Mouse (Mus musculus) MEL (cell line): ENCODE results near the gene Tdrd7. TPM values are rescaled to one million over a fixed set of nuclear protein-coding genes. Genes with fewer than 3 reads are reported as not detected.

Experiments
- DNase-seq: peaks from one replicate; pipeline ENCODE4 v3.0.0; 2011; ENCODE audit warnings: low read depth, low spot score
- H3K27ac ChIP-seq: 2 replicates; pipeline ENCODE4 v1.5.1; 2012; ENCODE audit warnings: low read depth, mild to moderate bottlenecking, control low read depth, low read length, moderate library complexity; ENCODE audit not compliant: control insufficient read depth
- H3K27me3 ChIP-seq, 2 experiments: fragments of 150-350 bp in 1 of 2; sonication (generic) in 1 of 2; 2 replicates each; pipeline ENCODE4 v1.6.1; 2012; ENCODE audit warnings: low read length in 2 of 2, mild to moderate bottlenecking in 2 of 2, improper control_type of control experiment in 1 of 2, moderate library complexity in 1 of 2; ENCODE audit not compliant: insufficient read depth in 2 of 2, control insufficient read depth in 1 of 2
- H3K36me3 ChIP-seq, 2 experiments: 2 replicates each; pipeline ENCODE4 v1.6.1; 2012 to 2014; ENCODE audit warnings: low read length in 2 of 2, improper control_type of control experiment in 1 of 2, inconsistent platforms in 1 of 2, mild to moderate bottlenecking in 1 of 2; ENCODE audit not compliant: insufficient read depth in 2 of 2, control insufficient read depth in 1 of 2
- H3K4me1 ChIP-seq, 2 experiments: fragments of 150-350 bp in 1 of 2; sonication (generic) in 1 of 2; 2 replicates each; pipeline ENCODE4 v1.6.1; 2012; ENCODE audit warnings: low read length in 2 of 2, improper control_type of control experiment in 1 of 2, mild to moderate bottlenecking in 1 of 2; ENCODE audit not compliant: insufficient read depth in 2 of 2, control insufficient read depth in 1 of 2
- H3K4me3 ChIP-seq, 2 experiments: fragments of 150-350 bp in 1 of 2; sonication (generic) in 1 of 2; 2 replicates each; pipeline ENCODE4 v1.5.1; 2012; ENCODE audit warnings: low read depth in 2 of 2, low read length in 2 of 2, mild to moderate bottlenecking in 2 of 2, moderate library complexity in 2 of 2, control low read depth in 1 of 2, improper control_type of control experiment in 1 of 2; ENCODE audit not compliant: control insufficient read depth in 1 of 2, insufficient read depth in 1 of 2
- H3K79me2 ChIP-seq: 2 replicates; pipeline ENCODE4 v1.6.1; 2012; ENCODE audit warnings: mild to moderate bottlenecking, low read length, moderate library complexity; ENCODE audit not compliant: control insufficient read depth, poor library complexity, insufficient read depth
- H3K9ac ChIP-seq: 2 replicates; pipeline ENCODE4 v1.6.1; 2012; ENCODE audit warnings: low read depth, mild to moderate bottlenecking, control low read depth, low read length, moderate library complexity; ENCODE audit not compliant: control insufficient read depth, poor library complexity, severe bottlenecking
- H3K9me3 ChIP-seq: fragments of 150-350 bp; sonication (generic); replicated peaks from 2 replicates; pipeline ENCODE4 v1.6.1; 2012; ENCODE audit warnings: mild to moderate bottlenecking, low read length, improper control_type of control experiment, moderate library complexity; ENCODE audit not compliant: insufficient read depth
- BHLHE40 ChIP-seq: IDR thresholded peaks from 2 replicates; pipeline ENCODE4 v1.6.1; 2012; ENCODE audit warnings: low read depth, mild to moderate bottlenecking, inconsistent platforms, low read length, improper control_type of control experiment, borderline replicate concordance
- CHD1 ChIP-seq: IDR thresholded peaks from 2 replicates; pipeline ENCODE4 v1.6.1; 2012; ENCODE audit warnings: low read depth, mild to moderate bottlenecking, inconsistent platforms, low read length, improper control_type of control experiment
- CHD2 ChIP-seq: IDR thresholded peaks from 2 replicates; pipeline ENCODE4 v1.6.1; 2011; ENCODE audit warnings: low read length, improper control_type of control experiment
- CTCF ChIP-seq, 3 experiments: IDR thresholded peaks in 2 of 3; conservative IDR thresholded peaks in 1 of 3; 2 replicates each; pipeline ENCODE4 v1.5.1; 2011 to 2012; ENCODE audit warnings: low read length in 3 of 3, low read depth in 2 of 3, mild to moderate bottlenecking in 2 of 3, improper control_type of control experiment in 1 of 3, inconsistent platforms in 1 of 3, mixed read lengths in 1 of 3, moderate library complexity in 1 of 3; ENCODE audit not compliant: control insufficient read depth in 1 of 3, insufficient read depth in 1 of 3, poor library complexity in 1 of 3, severe bottlenecking in 1 of 3
- E2F4 ChIP-seq: IDR thresholded peaks from 2 replicates; pipeline ENCODE4 v1.6.1; 2011; ENCODE audit warnings: low read depth, low read length, improper control_type of control experiment, borderline replicate concordance
- ELF1 ChIP-seq: IDR thresholded peaks from 2 replicates; pipeline ENCODE4 v1.6.1; 2014; ENCODE audit warnings: low read depth, mild to moderate bottlenecking, inconsistent platforms, low read length, improper control_type of control experiment, moderate library complexity
- ETS1 ChIP-seq: IDR thresholded peaks from 2 replicates; pipeline ENCODE4 v1.6.1; 2012; ENCODE audit warnings: low read depth, mild to moderate bottlenecking, inconsistent platforms, low read length, improper control_type of control experiment, moderate library complexity
- HCFC1 ChIP-seq: IDR thresholded peaks from 2 replicates; pipeline ENCODE4 v1.6.1; 2012; ENCODE audit warnings: low read depth, mild to moderate bottlenecking, inconsistent platforms, low read length, improper control_type of control experiment, moderate library complexity
- KAT2A ChIP-seq: conservative IDR thresholded peaks from 2 replicates; pipeline ENCODE4 v1.6.1; 2012; ENCODE audit warnings: low read depth, low read length, improper control_type of control experiment, inconsistent platforms
- MAFK ChIP-seq: IDR thresholded peaks from 2 replicates; pipeline ENCODE4 v1.6.1; 2011; ENCODE audit warnings: low read depth, mild to moderate bottlenecking, low read length, improper control_type of control experiment, borderline replicate concordance
- MAZ ChIP-seq: IDR thresholded peaks from 2 replicates; pipeline ENCODE4 v1.6.1; 2012; ENCODE audit warnings: low read depth, mild to moderate bottlenecking, inconsistent platforms, low read length, improper control_type of control experiment
- MEF2A ChIP-seq: IDR thresholded peaks from 2 replicates; pipeline ENCODE4 v1.6.1; 2014; ENCODE audit warnings: low read depth, mild to moderate bottlenecking, inconsistent platforms, low read length, improper control_type of control experiment; ENCODE audit not compliant: poor library complexity, insufficient replicate concordance, severe bottlenecking; ENCODE audit errors: extremely low read depth
- MYC ChIP-seq: IDR thresholded peaks from 2 replicates; pipeline ENCODE4 v1.6.1; 2011; ENCODE audit warnings: low read depth, mild to moderate bottlenecking, low read length, improper control_type of control experiment, moderate library complexity
- NELFE ChIP-seq: IDR thresholded peaks from 2 replicates; pipeline ENCODE4 v1.6.1; 2011; ENCODE audit warnings: low read depth, low read length, improper control_type of control experiment
- NRF1 ChIP-seq: IDR thresholded peaks from 2 replicates; pipeline ENCODE4 v1.6.1; 2014; ENCODE audit warnings: low read depth, mild to moderate bottlenecking, inconsistent platforms, low read length, improper control_type of control experiment, moderate library complexity; ENCODE audit not compliant: poor library complexity, insufficient read depth, severe bottlenecking
- POLR2A ChIP-seq, 2 experiments: IDR thresholded peaks; 2 replicates each; pipeline ENCODE4 v1.6.1; 2011 to 2012; ENCODE audit warnings: low read length in 2 of 2, mild to moderate bottlenecking in 2 of 2, control low read depth in 1 of 2, improper control_type of control experiment in 1 of 2, low read depth in 1 of 2, moderate library complexity in 1 of 2; ENCODE audit not compliant: control insufficient read depth in 1 of 2, insufficient read depth in 1 of 2, poor library complexity in 1 of 2
- POLR2AphosphoS2 ChIP-seq: IDR thresholded peaks from 2 replicates; pipeline ENCODE4 v1.6.1; 2011; ENCODE audit warnings: low read length, improper control_type of control experiment
- POLR2AphosphoS5 ChIP-seq: IDR thresholded peaks from 2 replicates; pipeline ENCODE4 v1.6.1; 2012; ENCODE audit warnings: low read depth, borderline replicate concordance, mild to moderate bottlenecking, inconsistent platforms, low read length, moderate library complexity, mixed read lengths
- RAD21 ChIP-seq: IDR thresholded peaks from 2 replicates; pipeline ENCODE4 v1.6.1; 2011; ENCODE audit warnings: mild to moderate bottlenecking, low read depth, low read length, improper control_type of control experiment
- TAL1 ChIP-seq: IDR thresholded peaks from 2 replicates; pipeline ENCODE4 v1.6.1; 2012; ENCODE audit warnings: mild to moderate bottlenecking, inconsistent platforms, low read length, moderate library complexity, mixed read lengths
- TBP ChIP-seq: IDR thresholded peaks from 2 replicates; pipeline ENCODE4 v1.8.0; 2011; ENCODE audit warnings: low read depth, low read length, improper control_type of control experiment
- UBTF ChIP-seq: IDR thresholded peaks from 2 replicates; pipeline ENCODE4 v1.6.1; 2012; ENCODE audit warnings: low read depth, mild to moderate bottlenecking, inconsistent platforms, low read length, improper control_type of control experiment, moderate library complexity, borderline replicate concordance; ENCODE audit not compliant: insufficient read depth
- USF1 ChIP-seq: IDR thresholded peaks from 2 replicates; pipeline ENCODE4 v1.6.1; 2014; ENCODE audit warnings: low read depth, mild to moderate bottlenecking, inconsistent platforms, low read length, improper control_type of control experiment, moderate library complexity
- USF2 ChIP-seq, 2 experiments: IDR thresholded peaks; 2 replicates each; pipeline ENCODE4 v1.6.1; 2011 to 2012; ENCODE audit warnings: improper control_type of control experiment in 2 of 2, low read length in 2 of 2, borderline replicate concordance in 1 of 2, inconsistent platforms in 1 of 2, low read depth in 1 of 2, mild to moderate bottlenecking in 1 of 2; ENCODE audit not compliant: insufficient read depth in 1 of 2
- ZC3H11A ChIP-seq: IDR thresholded peaks from 2 replicates; pipeline ENCODE4 v1.6.1; 2012; ENCODE audit warnings: low read depth, mild to moderate bottlenecking, inconsistent platforms, low read length, improper control_type of control experiment
- ZMIZ1 ChIP-seq: IDR thresholded peaks from 2 replicates; pipeline ENCODE4 v1.6.1; 2012; ENCODE audit warnings: low read depth, mild to moderate bottlenecking, inconsistent platforms, low read length, improper control_type of control experiment, moderate library complexity
- ZNF384 ChIP-seq: IDR thresholded peaks from 2 replicates; pipeline ENCODE4 v1.6.1; 2012; ENCODE audit warnings: low read depth, mild to moderate bottlenecking, inconsistent platforms, low read length, improper control_type of control experiment
- polyA plus RNA-seq, 2 experiments: library from polyadenylated mRNA; stranded (reverse) in 1 of 2; unstranded in 1 of 2; fragments of >175 nt in 1 of 2; fragments of >200 nt in 1 of 2; gene quantifications; 2 replicates each; pipeline versions ENCODE4 v1.2.1 to v1.2.4; 2012; ENCODE audit warnings: low replicate concordance in 2 of 2, low read depth in 1 of 2; ENCODE audit not compliant: insufficient read length in 2 of 2, insufficient read depth in 1 of 2, missing spikeins in 1 of 2
- total RNA-seq: library from RNA; depleted of rRNA; stranded (reverse); fragments of 300-350 nt; gene quantifications from 2 replicates; pipeline ENCODE4 v1.2.3, GENCODE M21; 2012

Tdrd7 gene
- total and polyA plus RNA-seq, 3 experiments = 7.7 to 11.9 TPM; not detected in 1

- H3K4me3 ChIP-seq = no peak overlapping the region
- DNase-seq = no peak
- no peaks in the 10 kb centered on the region for H3K9me3 ChIP-seq
- H3K27ac ChIP-seq = no peak overlapping the region
- no peaks in the 10 kb centered on the region for H3K79me2 ChIP-seq
- no peak overlapping the region for H3K9ac ChIP-seq
- H3K27me3 ChIP-seq = peaks cover 0 to 8% of the 10 kb centered on the region in 2 experiments; a peak in 3 of 4 replicates
- TF ChIP-seq TBP = no peak
- no peak for TF ChIP-seq ELF1
- TF ChIP-seq RAD21 = no peak
- no peak for TF ChIP-seq KAT2A
- no peak for TF ChIP-seq CTCF (IDR thresholded peaks at IDR 0.05 in 2 of 3, conservative IDR thresholded peaks at IDR 0.05 in 1 of 3; ENCODE audit: control insufficient read depth in 1 of 3, insufficient read depth in 1 of 3, low read depth in 2 of 3, low read length in 3 of 3, poor library complexity in 1 of 3, severe bottlenecking in 1 of 3)
- no peak for TF ChIP-seq NELFE
- no peak for TF ChIP-seq ETS1
- TF ChIP-seq CHD2 = no peak
- no peak for TF ChIP-seq MAZ
- no peak for TF ChIP-seq TAL1
- no peak for TF ChIP-seq E2F4
- TF ChIP-seq NRF1 = no peak
- TF ChIP-seq MAFK = no peak
- no peak for TF ChIP-seq MYC
- H3K4me1 ChIP-seq = no peaks in the 10 kb centered on the region
- H3K36me3 ChIP-seq = no peaks in the 10 kb centered on the region
Measured at GRCm38 (mm10) chr4:45921663-45922435, 43.3 kb upstream of the Tdrd7 start.

- DNase-seq = no peak
- no peak for TF ChIP-seq ZMIZ1
- TF ChIP-seq CTCF (IDR thresholded peaks at IDR 0.05 in 2 of 3, conservative IDR thresholded peaks at IDR 0.05 in 1 of 3; ENCODE audit: control insufficient read depth in 1 of 3, insufficient read depth in 1 of 3, low read depth in 2 of 3, low read length in 3 of 3, poor library complexity in 1 of 3, severe bottlenecking in 1 of 3) = no peak
- TF ChIP-seq POLR2A (IDR thresholded peaks at IDR 0.05; ENCODE audit: control insufficient read depth in 1 of 2, insufficient read depth in 1 of 2, low read depth in 1 of 2, low read length in 2 of 2, poor library complexity in 1 of 2) = no peak
- TF ChIP-seq HCFC1 = no peak
- TF ChIP-seq ZC3H11A = no peak
- no peak for TF ChIP-seq BHLHE40
- TF ChIP-seq CHD1 = no peak
- no peak for TF ChIP-seq POLR2AphosphoS2
- no peak for TF ChIP-seq MEF2A
- no peak for TF ChIP-seq UBTF
- no peak for TF ChIP-seq KAT2A
- TF ChIP-seq USF2 (IDR thresholded peaks at IDR 0.05; ENCODE audit: borderline replicate concordance in 1 of 2, insufficient read depth in 1 of 2, low read depth in 1 of 2, low read length in 2 of 2) = no peak
- TF ChIP-seq POLR2AphosphoS5 = no peak
- TF ChIP-seq TAL1 = no peak
- TF ChIP-seq USF1 = no peak
- TF ChIP-seq ELF1 = no peak
- TF ChIP-seq ZNF384 = no peak
- no peak for TF ChIP-seq CHD2
- no peak overlapping the region for H3K4me3 ChIP-seq
- no peaks in the 10 kb centered on the region for H3K79me2 ChIP-seq
- no peaks in the 10 kb centered on the region for H3K36me3 ChIP-seq
- H3K9me3 ChIP-seq = no peaks in the 10 kb centered on the region
- no peak overlapping the region for H3K27ac ChIP-seq
- no peaks in the 10 kb centered on the region for H3K4me1 ChIP-seq
- H3K27me3 ChIP-seq = peaks cover 0 to 5% of the 10 kb centered on the region in 2 experiments; a peak in 3 of 4 replicates
- no peak overlapping the region for H3K9ac ChIP-seq
Measured at GRCm38 (mm10) chr4:45924011-45924410, 41.1 kb upstream of the Tdrd7 start.
